Mouse (Mus musculus): Measurements from ENCODE around the gene Scyl2. TPM values are rescaled to one million over a fixed set of nuclear protein-coding genes. Genes with fewer than 3 reads are reported as not detected.

Scyl2 gene
- polyA plus RNA-seq, 1 experiment, result 13.7 TPM

DNA sequence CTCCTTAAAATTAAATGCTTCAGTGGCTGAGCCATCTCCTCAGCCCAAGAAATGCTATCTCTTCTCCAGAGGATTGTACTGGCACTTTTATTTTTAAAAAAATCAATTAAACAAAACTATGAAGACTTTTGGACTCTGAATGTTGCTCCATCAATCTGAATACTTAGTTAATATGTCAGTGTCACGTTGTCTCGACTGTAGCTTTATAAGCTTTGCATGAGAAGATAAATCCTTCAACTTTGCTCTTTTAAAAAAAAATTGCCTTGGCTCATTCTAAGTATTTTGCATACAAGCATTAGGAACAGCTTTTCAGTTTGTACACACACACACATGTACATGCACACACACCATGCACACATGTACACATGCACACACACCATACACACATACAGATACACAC is 61.9 kb downstream of the Scyl2 start:
- DNase-seq (ENCODE audit: low read depth, low spot score), result no peak

DNA sequence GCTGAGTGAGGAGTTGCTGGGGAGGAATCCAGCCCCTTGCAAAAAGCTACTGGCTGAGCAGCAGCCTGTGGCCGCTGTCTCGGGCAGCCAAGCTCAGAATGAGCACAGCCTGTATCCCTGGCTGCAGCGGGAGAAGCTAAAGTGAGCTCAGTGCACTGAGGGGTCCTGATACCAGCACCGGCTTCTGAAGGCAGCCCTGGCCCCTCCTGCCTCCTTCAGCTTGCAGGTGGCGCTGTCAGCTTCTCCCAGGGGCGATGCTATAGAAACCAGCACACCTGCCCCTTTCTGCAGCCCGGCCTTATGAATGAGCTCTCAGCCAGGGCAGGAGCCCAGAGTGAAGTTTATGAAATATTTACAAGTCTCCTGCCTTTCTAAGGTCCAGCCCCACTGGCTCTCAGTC is 65.0 kb downstream of the Scyl2 start, which contains the start of gene Slc17a8:
Gene Slc17a8, minus strand, starts transcription at position 125 of the 400 bp plus-strand sequence.
- DNase-seq (ENCODE audit: low read depth, low spot score), result no peak
- 46% methylated on average over 7 of the region's 7 CpGs for WGBS

More for the DNA sequence above, 61.9 kb downstream of the Scyl2 start:
- WGBS, result 66% methylated on average over 2 of the region's 2 CpGs

DNA sequence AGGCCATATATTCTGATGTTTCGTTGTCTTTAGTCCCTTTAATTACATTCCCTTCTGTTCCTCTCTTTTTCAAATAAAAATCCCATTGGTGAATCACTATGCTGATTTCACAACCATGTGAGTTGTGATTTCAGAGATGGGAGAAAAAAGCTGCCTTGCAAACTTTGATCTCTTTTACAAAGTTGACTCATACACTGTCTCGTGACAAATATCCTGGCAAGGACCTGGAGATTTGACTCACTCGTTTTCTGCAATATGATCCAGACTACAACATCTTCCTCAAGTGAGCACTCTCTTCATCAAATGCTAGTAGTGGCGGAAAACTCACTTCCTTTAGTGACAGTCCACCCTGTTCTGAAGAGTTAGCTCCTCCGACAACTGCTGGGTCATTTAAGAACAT is 86.8 kb downstream of the Scyl2 start:
- WGBS, result 42% methylated on average over 5 of the region's 5 CpGs
- DNase-seq (ENCODE audit: low read depth, low spot score), result no peak

DNA sequence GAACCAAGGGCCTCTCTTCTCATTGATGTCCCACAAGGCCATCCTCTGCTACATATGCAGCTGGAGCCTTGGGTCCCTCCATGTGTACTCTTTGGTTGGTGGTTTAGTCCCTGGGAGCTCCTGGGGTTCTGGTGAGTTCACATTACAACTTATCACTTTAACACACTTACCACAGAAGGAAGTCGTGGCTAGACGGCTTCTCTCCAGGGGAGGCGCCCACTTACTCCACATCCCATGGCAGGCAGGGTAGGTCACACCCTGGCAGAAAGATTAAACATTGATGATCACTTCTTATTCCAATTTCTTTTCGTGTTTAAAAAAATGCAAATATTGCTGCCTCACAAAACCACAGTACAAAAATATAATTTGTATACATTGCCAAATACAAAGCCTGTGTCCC is 88.8 kb downstream of the Scyl2 start:
- DNase-seq (ENCODE audit: low read depth, low spot score), result no peak
- WGBS, result 43% methylated on average over 4 of the region's 4 CpGs

DNA sequence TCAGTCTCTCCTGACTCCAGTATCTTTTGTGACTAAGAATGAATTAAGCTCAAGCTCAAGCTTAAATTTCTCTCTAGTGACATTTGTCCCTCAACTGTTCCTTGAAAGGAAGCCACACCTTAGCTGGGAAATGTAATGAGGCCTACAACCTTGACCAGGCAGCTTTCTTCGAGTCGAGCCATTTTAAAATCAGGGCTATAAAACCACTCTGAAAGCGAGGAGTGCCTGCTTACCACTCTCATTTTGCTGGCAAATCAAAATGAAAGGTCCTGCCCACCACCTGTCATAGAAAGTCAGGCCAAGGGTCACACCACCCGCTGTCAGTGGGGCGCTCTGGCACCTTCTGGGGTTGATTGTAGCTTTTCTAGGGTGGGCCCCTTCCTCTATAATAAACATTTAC is 90.2 kb downstream of the Scyl2 start:
- 37% methylated on average over 5 of the region's 5 CpGs for WGBS
- peak; percentile 56 for DNase-seq (ENCODE audit: low read depth, low spot score)

DNA sequence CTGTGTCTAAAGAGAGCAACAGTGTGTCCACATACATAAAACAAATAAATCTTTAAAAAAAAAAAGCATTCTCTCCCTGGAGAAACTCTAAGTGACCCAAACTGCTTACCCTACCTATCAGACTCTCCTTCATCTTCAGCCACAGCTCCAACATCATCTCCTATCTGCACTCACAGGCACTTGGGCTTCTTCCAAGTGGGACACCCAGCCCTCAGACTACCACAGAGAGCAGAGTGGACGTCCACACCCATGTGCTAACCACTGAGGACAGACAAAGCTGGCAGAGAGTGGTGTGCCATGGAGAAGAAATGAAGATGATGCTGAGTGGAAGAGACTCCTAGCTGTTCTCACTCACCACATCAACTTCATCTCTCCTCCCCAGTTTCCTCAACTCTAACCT is 90.6 kb downstream of the Scyl2 start:
- WGBS, result 30% methylated on average over 1 of the region's 1 CpGs
- peak; percentile 35 for DNase-seq (ENCODE audit: low read depth, low spot score)

DNA sequence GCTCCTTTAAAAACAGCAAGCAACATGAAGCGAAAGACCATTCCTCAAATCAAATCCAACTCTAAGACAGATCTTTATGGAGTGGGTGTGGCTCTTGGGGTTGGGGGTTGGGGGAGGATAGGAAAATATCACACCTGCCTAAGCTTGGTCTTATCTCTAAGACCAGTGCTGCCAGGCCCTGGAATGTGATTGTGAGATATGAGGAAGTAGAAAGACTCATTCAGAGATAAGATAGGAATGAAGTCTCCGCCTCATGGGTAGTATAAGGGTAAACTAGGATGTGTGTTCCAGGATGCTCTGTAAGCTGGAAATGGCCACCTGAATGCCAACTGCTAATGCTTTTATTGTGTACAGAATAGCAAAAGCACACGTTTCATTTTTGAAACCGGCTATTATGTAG is 91.8 kb downstream of the Scyl2 start:
- WGBS, result 37% methylated on average over 4 of the region's 4 CpGs
- peak; percentile 57 for DNase-seq (ENCODE audit: low read depth, low spot score)

DNA sequence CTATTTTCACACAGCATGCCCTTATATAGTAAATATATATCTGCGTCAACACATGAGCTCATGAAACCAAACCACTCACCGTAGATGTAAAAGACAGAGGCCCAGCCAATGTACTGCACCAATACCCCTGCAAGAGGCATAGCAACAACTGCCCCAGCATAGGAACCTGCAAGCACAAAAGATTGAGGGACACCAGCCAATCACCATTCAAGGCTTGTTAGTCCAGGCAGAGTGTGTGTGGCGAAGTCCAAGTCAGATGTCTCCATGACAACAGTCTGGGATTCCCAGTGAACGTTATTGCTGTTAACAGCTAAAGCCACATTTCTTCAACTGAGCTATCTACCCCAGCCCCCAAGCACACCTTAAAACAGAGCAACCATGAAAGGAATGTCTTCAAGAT is 93.3 kb downstream of the Scyl2 start:
- WGBS, result 53% methylated on average over 4 of the region's 4 CpGs
- no peak for DNase-seq (ENCODE audit: low read depth, low spot score)

DNA sequence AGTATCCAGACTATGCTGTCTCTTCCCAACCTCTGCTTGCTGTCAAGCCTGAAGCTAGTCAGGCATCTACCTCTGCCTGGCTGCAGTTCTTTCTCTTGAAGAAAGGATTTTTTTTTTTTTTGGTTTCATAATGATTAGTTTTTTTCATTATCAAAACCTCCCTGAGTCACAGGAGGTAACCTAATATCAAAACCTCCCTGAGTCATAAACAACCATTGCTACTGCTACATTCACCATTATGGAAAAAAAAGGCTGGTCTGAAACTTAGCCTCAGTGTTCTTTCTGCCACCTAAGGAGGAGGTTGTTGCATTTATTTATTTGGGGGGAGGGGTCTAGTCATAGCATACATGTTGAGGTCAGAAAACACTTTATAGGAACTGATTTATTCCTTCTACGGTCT is 96.2 kb downstream of the Scyl2 start:
- 98% methylated on average over 1 of the region's 1 CpGs for WGBS
- no peak for DNase-seq (ENCODE audit: low read depth, low spot score)

Other genes with a start within 250 kb of the Scyl2 start
- 1.5 and 2.8 TPM in 2 replicates for gene Gas2l3, start 242.3 kb downstream of the Scyl2 start, polyA plus RNA-seq (2012; rRNA removed)
- gene Nr1h4, start 152.7 kb downstream of the Scyl2 start, polyA plus RNA-seq (2012; rRNA removed), result 44.6 and 70.1 TPM in 2 replicates
- 0.23 and 0.77 TPM in 2 replicates for gene Slc17a8, start 65.0 kb downstream of the Scyl2 start, polyA plus RNA-seq (2012; rRNA removed)
- 0.86 and 0.94 TPM in 2 replicates for gene Actr6, start 46.0 kb upstream of the Scyl2 start, polyA plus RNA-seq (2012; rRNA removed)
- gene Uhrf1bp1l, start 58.7 kb upstream of the Scyl2 start, polyA plus RNA-seq (2012; rRNA removed), result 8.5 and 15.7 TPM in 2 replicates
- gene Anks1b, start 187.2 kb upstream of the Scyl2 start, polyA plus RNA-seq (2012; rRNA removed), result 0.17 and 0.33 TPM in 2 replicates